Mouse (Mus musculus): ENCODE results near the gene Isy1.

Gene Isy1

DNA sequence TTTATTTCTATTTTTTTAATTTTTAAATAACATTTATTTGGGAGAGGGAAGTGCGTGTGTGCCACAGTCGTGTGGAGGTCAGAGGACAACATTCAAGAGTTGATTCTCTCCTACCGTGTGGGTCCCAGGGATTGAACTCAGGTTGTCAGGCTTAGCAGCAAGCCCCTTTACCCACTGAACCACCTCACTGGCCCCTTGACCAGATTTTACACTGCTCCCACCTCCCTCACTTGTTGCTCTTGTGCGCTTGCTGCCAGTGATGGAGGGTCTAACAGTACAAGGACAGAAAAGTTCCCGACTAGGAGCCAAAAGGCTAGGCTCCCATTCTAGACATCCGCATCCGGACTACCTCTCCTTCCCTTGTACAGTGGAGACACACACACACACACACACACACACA is 33.1 kb downstream of the Isy1 start:
- no peak for DNase-seq (ENCODE audit: extremely low spot score, low spot score)

DNA sequence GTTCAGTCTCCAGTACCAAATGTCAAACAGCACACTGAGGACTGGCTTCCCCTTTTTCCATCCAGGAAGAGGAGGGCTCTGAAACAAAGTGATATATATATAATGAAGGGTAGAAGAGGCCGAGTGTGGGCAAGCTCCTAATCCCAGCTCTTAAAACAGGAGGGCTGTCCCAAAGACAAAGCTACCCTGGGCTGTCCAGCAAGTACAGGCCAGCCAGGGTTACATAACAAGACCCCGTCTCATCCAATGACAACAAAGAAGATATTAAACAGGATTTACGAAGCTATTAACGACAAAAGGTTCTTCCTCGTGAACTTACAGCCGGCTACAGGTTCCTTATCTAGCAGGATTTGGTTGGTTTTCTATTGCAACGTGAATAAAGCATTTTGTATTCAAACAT is 33.7 kb downstream of the Isy1 start:
- DNase-seq (ENCODE audit: extremely low spot score, low spot score): no peak

DNA sequence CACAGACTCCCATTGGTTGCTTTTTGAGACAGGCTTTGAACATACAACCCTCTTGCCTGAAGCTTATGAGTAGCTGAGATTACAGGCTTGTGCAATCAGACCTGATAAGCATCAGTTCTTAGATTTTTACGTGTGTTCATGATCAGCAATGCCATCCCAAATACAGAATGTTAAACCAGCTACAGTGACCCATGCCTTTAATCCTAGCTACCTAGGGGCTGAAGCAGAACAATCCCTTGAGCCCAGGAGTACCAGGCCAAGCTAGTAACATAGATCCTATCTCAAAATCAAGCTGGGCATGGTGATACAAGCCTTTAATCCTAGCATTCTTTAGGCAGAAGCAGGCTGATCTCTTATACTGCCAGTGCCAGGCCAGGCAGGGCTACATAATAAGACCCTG is 34.6 kb downstream of the Isy1 start:
- DNase-seq (ENCODE audit: extremely low spot score, low spot score): no peak

DNA sequence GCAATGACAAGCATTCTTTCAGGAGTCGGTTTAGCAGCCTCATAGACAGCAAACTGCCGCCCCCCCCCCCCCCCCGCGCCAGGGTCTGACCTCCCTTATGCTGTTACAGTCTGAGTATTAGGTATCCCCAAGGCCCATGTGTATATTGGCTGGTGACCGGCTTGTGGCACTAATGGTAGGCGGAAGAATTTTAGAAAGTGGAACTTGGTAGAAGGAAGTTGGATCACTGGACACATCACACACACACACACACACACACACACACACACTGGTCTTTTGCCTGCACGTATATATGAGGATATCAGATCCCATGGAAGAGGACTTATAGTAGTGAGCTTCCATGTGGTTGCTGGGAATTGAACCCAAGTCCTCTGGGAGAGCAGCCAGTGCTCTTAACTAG is 36.1 kb downstream of the Isy1 start:
- no peak for DNase-seq (ENCODE audit: extremely low spot score, low spot score)

DNA sequence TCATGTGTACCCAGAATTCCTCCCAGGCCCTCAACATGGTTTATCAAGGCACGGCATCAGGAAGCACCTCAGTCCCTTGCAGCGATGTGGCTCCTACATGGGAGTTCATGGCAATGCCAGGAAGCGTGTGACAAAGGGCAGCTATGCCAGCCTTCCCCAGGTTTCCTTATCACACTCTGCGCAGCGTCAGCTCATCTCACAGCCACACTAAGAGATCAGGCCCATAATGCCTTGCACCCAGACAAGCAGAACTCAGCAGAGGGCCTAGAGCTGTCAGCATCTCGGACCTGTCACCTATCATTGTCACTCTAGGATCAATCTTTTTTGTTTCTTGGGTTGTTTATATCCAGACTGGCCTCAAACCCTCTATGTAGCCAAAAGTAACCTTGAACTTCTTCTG is 39.0 kb downstream of the Isy1 start:
- no peak for DNase-seq (ENCODE audit: extremely low spot score, low spot score)

DNA sequence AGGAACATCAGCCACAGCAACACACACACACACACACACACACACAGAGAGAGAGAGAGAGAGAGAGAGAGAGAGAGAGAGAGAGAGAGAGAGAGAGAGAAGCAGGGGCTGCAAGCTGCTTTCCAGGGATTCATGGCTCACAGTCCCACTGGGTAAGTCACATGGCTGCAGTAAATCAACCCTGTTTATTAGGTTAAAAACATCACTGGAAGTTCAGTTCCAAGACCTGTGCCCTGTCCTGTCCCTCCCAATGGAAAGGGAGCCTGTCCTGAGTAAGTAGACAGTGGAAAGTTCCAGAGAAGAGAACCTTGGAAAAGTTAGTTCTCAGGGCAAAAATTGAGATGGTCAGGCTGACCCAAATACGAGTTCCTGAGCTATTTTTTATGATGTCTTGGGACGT is 41.3 kb downstream of the Isy1 start:
- DNase-seq (ENCODE audit: extremely low spot score, low spot score): no peak

DNA sequence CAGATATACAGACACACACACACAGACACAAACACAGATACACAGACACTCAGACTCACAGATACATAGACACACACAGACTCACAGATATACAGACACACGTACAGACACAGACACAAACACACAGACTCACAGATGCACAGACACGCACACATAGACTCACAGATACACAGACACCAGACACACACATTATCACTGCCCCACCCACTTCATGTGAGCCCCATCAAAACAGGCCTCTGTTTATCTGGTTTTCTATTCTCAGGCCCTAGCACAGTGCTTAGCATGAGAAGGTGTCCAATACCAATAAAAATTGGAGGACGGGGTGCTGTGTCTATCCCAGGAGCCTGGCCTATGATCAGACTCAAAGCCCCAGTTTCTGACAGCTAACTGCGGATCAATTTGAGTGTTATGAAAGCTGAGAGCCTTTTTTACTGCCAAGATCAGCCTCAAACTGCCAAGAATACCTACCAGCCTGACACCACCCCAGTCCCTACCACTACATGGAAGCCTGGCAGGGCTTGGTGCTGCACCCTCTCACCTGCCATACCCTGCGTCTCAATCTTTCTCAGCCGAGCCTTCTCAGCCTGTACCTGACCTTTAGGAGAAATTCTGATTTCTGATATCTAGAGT is 42.2 kb downstream of the Isy1 start:
- DNase-seq (ENCODE audit: extremely low spot score, low spot score): no peak

DNA sequence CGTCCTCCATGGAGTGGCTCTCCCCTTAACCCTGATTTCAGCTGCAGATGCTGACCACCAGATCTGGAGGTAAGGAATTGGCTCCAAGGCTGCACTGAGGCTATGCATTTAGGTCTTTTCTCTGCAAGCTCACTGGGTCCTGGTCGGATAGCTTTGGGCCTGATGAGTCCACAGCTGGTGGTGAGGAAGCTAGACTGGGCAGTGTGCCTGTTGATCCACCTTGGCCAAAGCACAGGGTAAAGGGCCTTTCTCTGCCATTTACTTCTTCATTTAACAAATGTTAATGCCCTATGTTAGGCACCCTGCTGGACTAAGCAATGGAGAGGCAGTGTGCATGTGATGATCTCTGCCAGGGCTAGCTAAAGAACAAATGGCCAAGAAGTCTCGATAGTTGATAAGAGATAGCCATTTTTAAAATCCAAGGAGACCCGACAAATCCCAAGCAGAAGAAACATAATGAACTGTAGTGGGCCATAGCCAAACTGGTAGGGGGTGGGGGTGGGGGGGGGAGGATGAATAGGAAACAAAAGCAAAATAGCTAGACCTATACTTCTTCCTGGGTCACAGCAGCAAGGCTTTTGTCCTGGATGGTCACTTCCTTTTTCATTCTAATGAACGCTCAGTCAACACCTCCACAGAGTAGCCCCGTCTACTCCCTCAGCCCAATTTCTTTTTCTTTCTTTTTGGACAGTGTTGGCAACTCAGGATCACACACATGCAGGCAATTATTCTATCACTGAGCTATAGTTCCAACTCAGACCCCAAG is 43.0 kb downstream of the Isy1 start:
- DNase-seq (ENCODE audit: extremely low spot score, low spot score): no peak

DNA sequence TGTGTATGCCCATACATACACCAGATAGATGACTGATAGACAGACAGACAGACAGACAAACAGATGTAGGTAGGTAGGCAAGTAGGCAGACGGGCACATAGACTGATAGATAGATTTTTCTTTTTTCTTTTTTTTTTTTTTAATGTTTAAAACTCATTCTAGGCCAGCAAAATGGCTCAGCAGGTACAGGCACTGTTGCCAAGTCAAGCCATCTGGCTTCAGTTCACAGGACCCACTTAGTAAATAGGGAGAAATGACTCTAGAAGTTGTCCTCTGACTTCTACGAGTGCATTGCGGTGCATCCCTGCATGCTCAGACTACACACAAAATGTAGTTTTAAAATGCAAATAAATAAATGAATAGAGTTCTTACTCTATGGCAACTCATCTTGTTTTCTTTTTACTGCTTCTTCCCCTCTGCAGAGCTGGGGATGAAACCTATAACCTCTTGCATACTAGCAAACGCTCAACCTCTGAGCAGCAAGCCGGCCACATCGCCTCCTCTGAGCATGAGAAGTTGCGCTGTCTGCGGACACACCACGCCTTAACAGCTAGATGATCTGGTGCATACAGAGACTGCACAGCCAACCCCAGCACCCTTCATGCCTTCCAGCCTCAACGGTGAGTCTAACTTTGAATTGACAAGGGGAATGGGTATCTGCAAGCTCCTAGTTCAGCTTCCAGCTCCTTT is 44.6 kb downstream of the Isy1 start:
- no peak for DNase-seq (ENCODE audit: extremely low spot score, low spot score)

DNA sequence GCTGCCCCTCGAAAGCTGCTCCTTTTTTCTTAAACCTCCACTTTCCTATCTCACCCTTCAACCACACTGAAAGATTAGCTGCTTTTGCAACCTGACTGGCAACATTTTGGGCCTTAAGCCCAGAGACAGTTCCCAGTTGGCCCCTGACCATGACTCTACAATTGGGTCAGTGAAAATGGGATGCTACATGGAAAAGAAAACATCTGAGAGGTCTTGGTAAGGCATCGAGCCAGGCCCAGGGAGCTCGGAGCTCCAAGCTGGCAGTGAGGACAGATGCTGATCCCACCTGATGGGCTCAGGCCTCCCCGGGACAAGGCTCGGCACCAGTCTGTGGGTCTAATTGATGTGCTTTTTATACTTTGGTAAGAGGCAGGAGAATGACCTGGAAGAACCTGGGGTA is 46.8 kb downstream of the Isy1 start:
- DNase-seq (ENCODE audit: extremely low spot score, low spot score): no peak

DNA sequence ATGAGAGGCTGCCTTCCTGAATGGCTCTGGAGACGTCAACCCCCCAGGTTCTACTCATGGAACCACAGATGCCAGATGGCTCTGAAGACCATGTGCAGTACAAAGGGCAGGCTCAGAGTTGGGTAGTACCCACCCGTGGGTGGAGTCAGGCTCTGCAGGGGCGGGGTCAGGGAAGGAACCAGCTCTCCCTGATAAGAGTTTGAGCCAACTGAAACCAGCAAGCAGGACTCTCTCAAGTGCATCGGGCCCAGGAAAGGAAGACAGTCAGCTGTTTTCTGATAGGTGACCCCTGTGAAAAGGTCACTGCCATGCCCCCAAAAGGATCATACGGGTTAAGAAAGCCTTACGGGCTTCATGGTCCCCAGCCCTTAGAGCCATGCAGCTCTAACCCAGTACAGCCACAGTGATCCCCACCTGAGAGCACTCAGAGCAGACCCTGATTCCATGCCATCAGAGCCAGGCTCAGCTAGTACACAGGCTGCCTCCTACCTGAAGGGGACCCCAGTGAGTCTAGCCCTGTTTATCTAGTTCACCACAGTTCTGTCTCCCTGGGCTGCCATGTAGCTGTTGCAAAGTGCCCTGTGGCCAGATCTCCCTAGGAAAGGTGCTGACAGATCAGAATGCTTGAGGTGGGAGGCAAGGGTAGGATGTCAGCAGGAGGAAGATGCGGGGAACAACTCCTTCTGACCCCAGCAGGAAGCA is 47.7 kb downstream of the Isy1 start:
- DNase-seq (ENCODE audit: extremely low spot score, low spot score): no peak

DNA sequence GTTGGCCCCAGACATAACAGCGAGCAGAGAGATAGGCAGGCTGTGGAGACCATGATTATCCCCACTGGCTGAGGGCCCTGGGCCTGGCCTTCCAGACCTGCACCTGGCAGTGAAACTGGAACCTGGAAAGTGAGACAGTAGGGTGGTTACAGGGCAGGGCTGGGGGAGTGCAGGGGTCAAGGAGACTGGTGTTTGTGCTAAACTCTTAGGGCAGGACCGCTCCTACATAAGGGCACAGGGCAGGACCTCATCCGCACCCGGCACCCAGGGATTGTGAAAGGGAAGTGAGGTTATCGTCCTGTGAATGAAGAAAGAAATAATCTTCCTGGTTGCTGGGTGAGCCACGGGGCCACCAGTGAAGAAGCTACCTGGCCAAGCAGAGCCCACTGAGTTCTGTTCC is 48.8 kb downstream of the Isy1 start:
- no peak for DNase-seq (ENCODE audit: extremely low spot score, low spot score)

DNA sequence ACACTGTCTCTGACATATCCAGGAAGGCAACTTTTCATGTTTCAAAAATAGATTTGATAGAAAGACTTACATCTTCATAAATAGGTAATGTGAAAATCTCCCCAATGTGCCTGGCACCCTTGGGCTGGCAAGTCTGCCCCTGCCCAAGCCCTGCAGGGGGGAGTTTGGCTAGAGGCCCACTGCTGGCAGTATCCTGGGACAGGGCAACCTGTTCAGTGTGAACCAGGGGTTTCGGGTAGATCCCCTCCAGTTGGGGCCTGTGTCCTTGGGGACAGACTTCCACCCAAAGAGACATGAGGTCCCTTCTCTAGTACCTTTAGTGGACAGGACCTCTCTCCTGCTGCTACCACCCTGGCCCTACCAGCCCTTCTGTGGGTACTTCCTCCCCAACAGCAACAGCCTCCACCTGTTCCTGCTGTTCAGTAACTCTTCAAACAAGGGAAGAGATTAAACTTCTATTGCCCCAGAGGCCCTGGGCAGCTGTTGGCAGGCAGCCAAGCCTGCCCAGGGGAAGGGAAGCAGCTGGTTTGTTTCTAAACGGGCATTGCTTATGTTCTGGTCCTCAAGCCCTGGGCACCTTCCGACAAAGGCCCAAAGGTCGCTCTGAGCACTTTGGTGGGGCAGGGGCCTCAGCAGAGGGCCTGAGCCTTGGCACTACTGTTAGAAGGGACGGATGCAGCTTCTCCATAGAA is 49.6 kb downstream of the Isy1 start:
- DNase-seq (ENCODE audit: extremely low spot score, low spot score): no peak

DNA sequence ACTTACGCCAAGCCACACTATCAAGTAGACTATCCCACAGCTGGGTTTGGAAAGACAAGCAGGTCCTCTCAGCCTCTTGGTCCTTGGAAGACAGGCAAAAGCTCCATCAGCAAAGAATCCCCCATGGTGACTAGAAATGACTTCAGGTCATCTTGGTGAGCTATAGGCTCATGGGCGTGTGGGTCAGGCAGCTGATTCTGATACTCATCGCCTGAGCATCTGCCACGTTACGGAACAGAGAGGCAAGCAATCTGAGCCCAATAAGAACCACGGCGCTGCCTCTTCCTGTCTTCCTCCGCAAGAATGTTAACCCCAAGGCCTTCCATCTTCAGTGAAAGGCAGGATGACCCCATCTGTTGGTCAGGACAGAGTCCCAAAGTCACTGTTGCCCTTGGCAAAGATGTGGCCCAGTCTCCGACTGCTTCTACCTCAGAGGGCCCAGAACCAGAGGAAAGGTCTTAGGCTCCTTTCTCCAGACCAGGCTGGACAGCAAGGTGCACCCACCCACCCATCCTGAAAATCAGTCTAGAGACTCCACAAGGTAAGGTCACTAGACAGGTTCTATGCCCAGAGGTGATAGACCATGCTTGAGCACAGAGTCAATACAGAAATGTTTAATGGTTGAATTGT is 50.2 kb downstream of the Isy1 start:
- DNase-seq (ENCODE audit: extremely low spot score, low spot score): no peak

DNA sequence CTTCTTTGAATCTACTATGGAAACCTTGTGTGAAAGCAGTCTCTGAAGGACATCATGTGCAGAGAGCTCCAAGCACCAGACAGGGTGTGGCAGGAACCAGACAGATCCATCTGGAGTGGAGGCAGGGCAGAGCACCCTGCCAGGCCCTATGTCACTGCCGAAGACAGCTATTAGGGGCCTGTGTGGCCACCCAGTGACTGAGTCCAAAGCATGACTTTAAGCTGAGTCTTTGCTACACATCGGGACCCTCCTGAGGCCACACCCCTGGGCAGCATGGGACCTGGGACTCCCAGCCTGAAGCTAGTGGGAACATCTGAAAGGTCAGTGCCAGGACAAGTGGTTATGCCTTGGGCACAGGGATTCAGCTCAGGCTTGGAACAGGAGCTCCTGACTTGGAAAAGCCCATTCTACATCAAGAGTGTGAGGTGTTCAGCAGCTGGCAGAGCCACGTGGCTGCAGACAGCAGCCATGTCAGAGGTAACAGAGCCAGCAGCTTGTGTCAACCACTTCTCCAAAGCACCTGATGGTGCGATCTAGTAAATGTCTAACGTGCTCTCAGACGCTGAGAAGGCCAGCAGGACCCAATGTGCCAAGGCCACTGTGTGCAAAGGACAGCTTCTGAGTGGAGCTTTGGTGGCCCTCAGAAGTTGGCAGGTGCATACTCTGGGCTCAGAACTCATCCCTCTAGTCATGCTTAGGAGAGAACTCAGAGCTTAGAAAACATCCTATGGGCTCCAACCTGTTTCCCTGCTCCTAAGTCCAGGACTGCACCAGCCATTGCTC is 51.3 kb downstream of the Isy1 start:
- DNase-seq (ENCODE audit: extremely low spot score, low spot score): no peak

DNA sequence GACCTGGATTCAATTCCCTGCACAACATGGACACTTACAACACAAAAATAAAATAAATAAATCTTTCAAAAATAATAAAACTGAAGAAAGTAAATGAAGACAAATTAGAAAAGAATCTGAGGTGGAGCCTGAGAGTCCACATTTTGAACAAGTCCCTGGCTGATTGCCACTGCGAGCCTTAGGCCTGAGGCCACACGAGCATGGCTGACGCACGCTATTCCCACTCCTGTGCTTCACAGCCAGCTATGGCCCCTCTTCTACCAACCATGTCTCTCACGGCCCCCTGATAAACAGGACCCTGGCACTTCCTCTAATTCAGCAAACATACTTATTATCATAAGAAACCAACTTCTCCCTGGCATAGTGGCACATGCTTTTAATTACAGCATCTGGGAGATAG is 52.0 kb downstream of the Isy1 start:
- no peak for DNase-seq (ENCODE audit: extremely low spot score, low spot score)

DNA sequence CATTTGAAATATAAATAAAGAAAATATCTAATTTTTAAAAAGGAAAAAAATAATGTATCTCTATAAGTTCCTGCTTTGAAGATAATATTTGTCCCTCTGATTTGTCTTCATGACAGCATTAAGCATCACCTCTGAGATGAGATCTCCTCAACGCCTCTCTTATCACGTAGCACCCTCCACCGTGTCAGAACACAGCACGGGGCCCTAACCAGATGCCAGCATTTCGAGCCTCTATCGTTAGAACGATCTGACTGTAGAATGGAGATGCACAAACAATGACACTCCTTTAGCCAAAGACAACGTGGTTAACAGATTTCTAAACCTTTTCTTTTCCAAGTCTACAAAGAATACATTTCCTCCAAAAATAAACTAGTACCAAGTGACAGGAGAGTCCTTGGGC is 54.6 kb downstream of the Isy1 start:
- DNase-seq (ENCODE audit: extremely low spot score, low spot score): no peak

DNA sequence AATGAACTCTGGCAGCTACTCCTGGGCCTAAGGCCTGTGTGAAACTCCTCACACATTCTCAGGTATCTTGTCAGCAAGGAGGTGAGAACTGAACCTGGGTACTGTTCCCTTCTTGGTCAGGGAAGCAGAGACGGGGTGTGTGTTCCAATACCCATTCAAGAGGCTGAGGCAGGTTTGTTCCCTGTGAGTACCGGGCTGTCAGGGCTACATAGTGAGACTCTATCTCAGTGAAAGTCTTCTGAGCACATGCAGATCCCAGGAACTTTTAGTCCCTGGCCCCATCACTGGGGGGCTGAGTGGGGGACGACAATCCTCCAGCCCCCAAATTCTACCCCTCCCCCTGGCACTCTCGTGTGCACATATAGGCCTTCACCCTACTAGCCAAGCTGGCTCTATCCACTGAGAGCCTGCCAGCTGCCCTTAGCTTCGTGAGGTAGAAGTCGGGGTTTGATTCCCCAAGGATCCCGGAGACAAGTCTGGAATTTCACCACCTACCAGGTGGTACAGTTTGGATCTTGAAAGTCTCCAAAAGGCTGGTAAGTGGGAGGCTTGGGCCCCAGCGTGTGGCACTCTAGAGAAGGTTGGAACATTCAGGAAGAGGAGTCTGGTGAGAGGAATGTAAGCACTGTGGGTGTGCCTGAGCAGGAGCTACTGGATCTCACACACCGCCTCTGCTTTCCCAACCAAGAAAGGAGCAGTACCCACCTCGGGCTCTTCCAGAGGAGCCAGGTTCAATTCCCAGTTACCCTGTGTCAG is 57.9 kb downstream of the Isy1 start:
- no peak for DNase-seq (ENCODE audit: extremely low spot score, low spot score)
